Mouse (Mus musculus): ENCODE results near the gene Cbr2. TPM values are rescaled to one million over a fixed set of nuclear protein-coding genes. Genes with fewer than 3 reads are reported as not detected.

The Cbr2 gene
- polyA plus RNA-seq, 1 experiment from 2014 or later: 1.1 TPM

DNA sequence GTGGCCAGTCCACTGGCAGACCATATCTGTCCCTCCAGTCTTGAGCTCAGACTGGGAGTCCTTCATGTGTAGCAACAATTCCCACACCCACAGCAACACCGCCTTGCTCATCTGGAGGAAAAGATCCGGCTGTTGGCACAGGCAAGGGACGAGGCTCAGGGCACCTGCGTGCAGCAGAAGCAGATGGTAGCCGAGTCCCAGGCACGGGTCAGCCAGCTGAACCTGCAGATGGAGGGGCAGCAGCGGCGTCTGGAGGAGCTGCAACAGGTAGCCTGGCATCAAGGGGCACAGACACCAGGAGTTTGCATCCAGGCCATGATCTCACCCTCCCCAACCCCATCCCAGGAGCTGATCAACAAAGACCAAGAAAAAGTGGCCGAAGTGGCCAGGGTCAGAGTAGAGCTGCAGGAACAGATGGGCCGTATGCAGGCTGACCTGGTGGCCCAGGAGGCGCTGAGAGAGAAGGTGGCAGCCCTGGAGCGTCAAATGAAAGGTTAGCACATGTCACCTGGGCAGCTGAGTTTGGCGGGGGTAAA is 12.0 kb downstream of the Cbr2 start:
- peaks cover 45% of the 10 kb centered on the region for H3K36me3 ChIP-seq (ENCODE audit: control insufficient read depth, insufficient read depth, low read length)
- no peaks in the 10 kb centered on the region for H3K9me3 ChIP-seq (replicated peaks; ENCODE audit: control insufficient read depth, low read length)
- no peak for ATAC-seq
- no peak overlapping the region for H3K27ac ChIP-seq (ENCODE audit: low read depth, low read length)
- DNase-seq (ENCODE audit: low spot score): no peak
- no peak overlapping the region for H3K4me3 ChIP-seq (ENCODE audit: low read depth, low read length)
- no peak overlapping the region for H3K4me2 ChIP-seq (ENCODE audit: low read length)
- no peak overlapping the region for H3K9ac ChIP-seq (ENCODE audit: low read length)
- WGBS: 86% methylated on average over 13 of the region's 13 CpGs
- H3K4me1 ChIP-seq (ENCODE audit: control insufficient read depth, insufficient read depth, low read length): peaks cover 7% of the 10 kb centered on the region
- no peaks in the 10 kb centered on the region for H3K27me3 ChIP-seq (replicated peaks; ENCODE audit: control insufficient read depth, insufficient read depth, low read length)

DNA sequence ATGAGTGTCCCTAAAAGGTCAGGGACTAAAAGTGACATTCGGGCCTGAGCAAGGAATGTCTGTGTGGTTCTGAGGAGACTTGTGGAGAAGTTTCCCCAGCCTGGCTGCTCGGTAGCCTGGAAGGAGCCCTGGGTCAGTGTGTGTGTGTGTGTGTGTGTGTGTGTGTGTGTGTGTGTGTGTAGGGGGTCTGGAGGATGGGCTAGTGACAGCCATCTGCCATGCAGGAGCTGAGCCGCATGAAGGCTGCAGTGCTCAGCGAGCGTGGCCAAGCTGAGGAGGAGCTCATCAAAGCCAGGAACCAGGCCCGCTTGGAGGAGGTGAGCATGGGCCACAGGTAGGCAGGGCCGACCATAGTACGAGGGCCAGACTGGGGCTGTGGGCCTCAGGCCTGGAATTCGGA is 12.7 kb downstream of the Cbr2 start:
- no peak for DNase-seq (ENCODE audit: low spot score)

DNA sequence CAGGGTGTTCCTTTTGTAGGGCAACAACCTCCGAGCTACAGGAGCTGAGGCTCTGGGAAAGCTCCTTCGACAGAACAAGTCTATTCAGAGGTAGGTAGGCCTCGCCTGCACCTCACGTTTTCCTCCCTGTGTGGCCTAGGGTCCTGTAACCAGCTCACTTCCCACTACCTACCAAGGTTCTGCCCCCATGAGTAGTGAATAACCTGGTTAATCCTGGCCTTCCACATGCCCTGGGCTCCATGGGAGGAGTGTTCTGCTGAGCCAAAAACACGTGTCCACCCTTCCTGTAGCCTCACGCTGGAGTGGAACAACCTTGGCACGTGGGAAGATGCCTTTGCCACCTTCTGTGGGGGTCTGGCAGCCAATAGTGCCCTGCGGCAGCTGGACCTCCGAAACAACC is 16.8 kb downstream of the Cbr2 start:
- ATAC-seq (no peak), DNase-seq (ENCODE audit: low spot score) (no peak)
- peaks cover 9% of the 10 kb centered on the region for H3K4me1 ChIP-seq (ENCODE audit: control insufficient read depth, insufficient read depth, low read length)
- H3K27ac ChIP-seq (ENCODE audit: low read depth, low read length): no peak overlapping the region
- H3K4me3 ChIP-seq (ENCODE audit: low read depth, low read length): no peak overlapping the region
- peaks cover 54% of the 10 kb centered on the region for H3K36me3 ChIP-seq (ENCODE audit: control insufficient read depth, insufficient read depth, low read length)
- H3K9me3 ChIP-seq (replicated peaks; ENCODE audit: control insufficient read depth, low read length): no peaks in the 10 kb centered on the region
- H3K27me3 ChIP-seq (replicated peaks; ENCODE audit: control insufficient read depth, insufficient read depth, low read length): no peaks in the 10 kb centered on the region
- WGBS: 91% methylated on average over 9 of the region's 9 CpGs
- no peak overlapping the region for H3K9ac ChIP-seq (ENCODE audit: low read length)
- no peak overlapping the region for H3K4me2 ChIP-seq (ENCODE audit: low read length)

More for the DNA sequence above, 12.7 kb downstream of the Cbr2 start:
- Histone ChIP-seq H3K4me1 (ENCODE audit: control insufficient read depth, insufficient read depth, low read length) (peaks cover 11% of the 10 kb centered on the region), H3K4me2 (ENCODE audit: low read length) (no peak overlapping the region), H3K36me3 (ENCODE audit: control insufficient read depth, insufficient read depth, low read length) (peaks cover 45% of the 10 kb centered on the region), H3K27me3 (replicated peaks; ENCODE audit: control insufficient read depth, insufficient read depth, low read length) (no peaks in the 10 kb centered on the region), H3K4me3 (ENCODE audit: low read depth, low read length) (no peak overlapping the region), H3K9ac (ENCODE audit: low read length) (no peak overlapping the region), H3K27ac (ENCODE audit: low read depth, low read length) (no peak overlapping the region), H3K9me3 (replicated peaks; ENCODE audit: control insufficient read depth, low read length) (no peaks in the 10 kb centered on the region)
- no peak for ATAC-seq
- 96% methylated on average over 9 of the region's 9 CpGs for WGBS

DNA sequence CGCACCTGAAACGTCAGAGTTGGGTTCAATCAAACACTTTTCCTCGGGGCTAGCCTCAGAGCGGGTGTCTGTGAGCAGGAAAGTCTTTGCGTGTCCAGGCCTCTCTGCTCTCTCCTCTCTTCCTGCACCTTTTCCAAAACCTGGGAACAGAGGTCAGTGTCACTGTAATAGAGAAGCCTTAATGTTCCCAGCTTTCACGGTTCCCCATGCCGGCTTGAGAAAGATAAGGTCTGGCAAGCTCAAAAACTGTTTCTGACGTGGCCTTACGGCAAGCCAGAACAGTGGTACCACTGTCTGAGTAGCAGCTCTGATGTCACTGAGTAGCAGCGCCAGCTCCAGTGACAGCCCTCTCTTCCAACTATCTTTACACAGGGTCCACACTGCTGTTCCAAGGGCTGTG is 17.4 kb downstream of the Cbr2 start:
- peak overlapping the region; percentile 75 for H3K9ac ChIP-seq (ENCODE audit: low read length)
- no peak overlapping the region for H3K27ac ChIP-seq (ENCODE audit: low read depth, low read length)
- H3K4me1 ChIP-seq (ENCODE audit: control insufficient read depth, insufficient read depth, low read length): peaks cover 9% of the 10 kb centered on the region
- ATAC-seq: no peak
- H3K4me2 ChIP-seq (ENCODE audit: low read length): peak overlapping the region; percentile 84
- H3K4me3 ChIP-seq (ENCODE audit: low read depth, low read length): peak overlapping the region; percentile 50
- H3K36me3 ChIP-seq (ENCODE audit: control insufficient read depth, insufficient read depth, low read length): peaks cover 53% of the 10 kb centered on the region
- 63% methylated on average over 10 of the region's 10 CpGs for WGBS
- H3K9me3 ChIP-seq (replicated peaks; ENCODE audit: control insufficient read depth, low read length): no peaks in the 10 kb centered on the region
- DNase-seq (ENCODE audit: low spot score): no peak
- H3K27me3 ChIP-seq (replicated peaks; ENCODE audit: control insufficient read depth, insufficient read depth, low read length): no peaks in the 10 kb centered on the region

DNA sequence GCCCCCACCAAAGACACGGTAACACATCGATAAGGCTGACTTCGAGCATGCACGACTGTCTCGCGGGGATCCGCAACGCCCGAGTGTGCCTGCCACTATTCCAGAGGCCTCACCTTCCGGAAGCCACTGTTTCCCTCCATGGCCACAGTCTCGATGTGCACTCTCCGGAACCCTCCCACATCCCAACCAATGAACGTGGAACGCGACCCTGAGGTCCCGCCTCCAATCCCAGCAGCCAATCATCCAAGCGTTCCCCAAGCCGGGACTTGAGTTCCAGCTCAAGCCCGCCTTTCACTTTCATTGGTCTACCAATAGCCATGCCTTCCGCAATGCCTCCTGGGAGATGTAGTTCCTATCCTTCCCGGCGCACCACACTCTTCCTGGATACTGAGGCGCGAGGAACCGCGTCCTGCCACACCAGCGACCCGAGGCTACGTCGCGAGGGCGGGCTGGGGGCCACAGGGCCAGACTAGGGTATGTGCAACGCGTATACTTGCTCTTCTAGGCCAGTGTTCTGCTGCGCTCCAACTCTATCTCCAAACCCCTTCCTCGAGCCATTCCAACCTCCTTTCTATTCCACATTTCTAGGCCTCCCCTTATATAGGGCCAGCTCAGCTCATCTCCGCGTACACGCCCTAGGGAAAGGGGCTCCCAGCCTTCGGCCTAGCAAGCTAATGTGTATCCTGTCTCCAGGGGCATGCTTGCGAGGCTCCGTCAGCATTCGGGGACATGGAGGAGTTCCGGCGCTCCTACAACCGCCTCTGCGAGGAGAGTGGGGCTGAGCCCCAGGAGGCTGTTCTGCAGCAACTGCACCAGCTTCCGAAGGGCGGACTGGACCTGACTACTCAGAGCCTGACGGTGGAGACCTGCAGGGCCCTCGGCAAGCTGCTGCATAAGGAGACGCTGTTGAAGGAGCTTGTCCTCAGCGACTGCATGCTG is 18.1 kb downstream of the Cbr2 start, which contains the start of the genes Cenpx and Lrrc45:
Gene Cenpx (minus strand): TSS at position 159 of the 939 bp plus-strand sequence.
Gene Lrrc45 (plus strand): TSS at position 346 of the 939 bp plus-strand sequence.
- Histone ChIP-seq H3K9me3 (replicated peaks; ENCODE audit: control insufficient read depth, low read length) (no peaks in the 10 kb centered on the region), H3K27me3 (replicated peaks; ENCODE audit: control insufficient read depth, insufficient read depth, low read length) (no peaks in the 10 kb centered on the region), H3K4me3 (ENCODE audit: low read depth, low read length) (peak within 1 kb of the TSS; percentile 50), H3K36me3 (ENCODE audit: control insufficient read depth, insufficient read depth, low read length) (peaks cover 51% of the 10 kb centered on the region), H3K9ac (ENCODE audit: low read length) (peak within 1 kb of the TSS; percentile 75), H3K27ac (ENCODE audit: low read depth, low read length) (peak within 1 kb of the TSS; percentile 63), H3K4me2 (ENCODE audit: low read length) (peak within 1 kb of the TSS; percentile 94), H3K4me1 (ENCODE audit: control insufficient read depth, insufficient read depth, low read length) (peaks cover 9% of the 10 kb centered on the region)
- DNase-seq (ENCODE audit: low spot score) (peak; percentile 100), ATAC-seq (peak; percentile 98)
- WGBS: 4% methylated on average over 53 of the region's 53 CpGs

DNA sequence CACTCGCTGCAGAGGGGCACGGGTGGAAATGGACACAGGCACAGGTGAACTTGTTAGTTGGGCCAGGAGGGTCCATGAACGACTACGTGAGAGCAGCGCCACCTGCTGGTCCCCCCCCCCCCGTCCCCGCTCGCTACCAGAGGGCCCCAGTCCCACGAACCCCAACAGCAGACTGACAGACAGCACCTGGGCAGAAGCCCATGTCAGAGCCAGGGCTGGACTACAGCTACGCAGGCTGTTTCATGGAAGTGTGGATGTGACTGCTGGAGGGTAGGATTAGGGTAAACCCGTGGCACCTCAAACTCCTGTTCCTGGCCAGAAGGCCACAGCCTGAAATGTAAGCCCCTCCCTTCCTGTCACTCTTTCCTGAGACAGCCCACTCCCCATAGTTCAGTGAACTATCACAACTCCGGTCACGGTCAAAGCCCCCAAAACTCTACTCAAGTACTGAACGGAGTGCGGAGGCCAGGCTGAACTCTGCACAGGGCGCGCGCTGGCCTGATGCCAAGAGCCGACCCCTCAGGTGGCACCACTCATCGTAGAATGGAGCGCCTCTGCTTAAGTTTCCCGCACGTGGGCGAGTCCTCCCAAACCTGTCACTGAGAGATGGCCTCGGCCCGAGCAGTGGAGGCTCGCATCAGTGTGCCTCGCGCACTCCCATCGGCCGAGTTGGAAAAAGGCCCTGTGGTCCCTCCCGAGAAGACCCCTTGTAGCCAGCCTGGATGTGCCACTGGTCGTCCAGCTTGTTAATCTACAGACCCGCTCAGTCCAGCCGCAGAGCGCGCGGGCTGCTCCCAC is 18.9 kb downstream of the Cbr2 start:
- peak; percentile 1 for ATAC-seq
- H3K36me3 ChIP-seq (ENCODE audit: control insufficient read depth, insufficient read depth, low read length): peaks cover 43% of the 10 kb centered on the region
- H3K4me2 ChIP-seq (ENCODE audit: low read length): peak overlapping the region; percentile 94
- H3K9me3 ChIP-seq (replicated peaks; ENCODE audit: control insufficient read depth, low read length): no peaks in the 10 kb centered on the region
- H3K27me3 ChIP-seq (replicated peaks; ENCODE audit: control insufficient read depth, insufficient read depth, low read length): no peaks in the 10 kb centered on the region
- DNase-seq (ENCODE audit: low spot score): peak; percentile 55
- H3K9ac ChIP-seq (ENCODE audit: low read length): peak overlapping the region; percentile 70
- peak overlapping the region; percentile 63 for H3K27ac ChIP-seq (ENCODE audit: low read depth, low read length)
- H3K4me1 ChIP-seq (ENCODE audit: control insufficient read depth, insufficient read depth, low read length): peaks cover 9% of the 10 kb centered on the region
- H3K4me3 ChIP-seq (ENCODE audit: low read depth, low read length): peak overlapping the region; percentile 50
- WGBS: under 1% methylated on average over 38 of the region's 38 CpGs

DNA sequence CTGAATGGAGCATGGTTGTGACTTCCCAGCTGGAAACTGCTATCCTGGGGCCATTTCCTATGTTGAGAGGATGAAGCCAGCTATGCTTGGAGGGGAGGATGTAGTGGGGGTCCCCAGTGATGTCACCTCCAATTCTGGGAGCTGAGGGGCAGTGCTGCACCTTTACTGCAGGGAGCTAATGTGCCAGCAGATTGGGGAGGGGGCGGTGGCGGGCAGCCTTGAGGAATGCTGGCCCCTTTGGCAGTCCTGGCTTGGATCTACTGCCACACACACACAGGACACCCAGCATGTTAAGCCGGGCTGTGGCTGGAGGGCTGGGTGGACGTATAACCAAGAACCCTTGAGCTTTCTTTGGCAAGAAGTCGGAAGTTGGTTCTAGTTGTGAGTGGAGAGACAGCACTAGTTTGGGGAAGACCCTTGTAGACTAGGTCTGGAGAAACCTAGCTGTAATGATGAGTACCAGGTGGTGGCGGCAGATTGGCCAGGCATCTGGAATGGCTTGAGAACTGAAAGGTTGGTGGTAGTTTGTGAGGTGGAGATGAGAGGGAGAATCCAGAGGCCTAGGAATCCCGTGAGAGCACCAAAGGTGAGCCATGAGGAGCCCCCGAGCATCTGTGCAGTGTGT is 19.8 kb downstream of the Cbr2 start:
- WGBS: 63% methylated on average over 8 of the region's 8 CpGs
- no peaks in the 10 kb centered on the region for H3K9me3 ChIP-seq (replicated peaks; ENCODE audit: control insufficient read depth, low read length)
- no peaks in the 10 kb centered on the region for H3K27me3 ChIP-seq (replicated peaks; ENCODE audit: control insufficient read depth, insufficient read depth, low read length)
- peaks cover 9% of the 10 kb centered on the region for H3K4me1 ChIP-seq (ENCODE audit: control insufficient read depth, insufficient read depth, low read length)
- H3K36me3 ChIP-seq (ENCODE audit: control insufficient read depth, insufficient read depth, low read length): peaks cover 34% of the 10 kb centered on the region
- no peak overlapping the region for H3K27ac ChIP-seq (ENCODE audit: low read depth, low read length)
- no peak for ATAC-seq
- DNase-seq (ENCODE audit: low spot score): no peak
- no peak overlapping the region for H3K4me3 ChIP-seq (ENCODE audit: low read depth, low read length)
- H3K9ac ChIP-seq (ENCODE audit: low read length): no peak overlapping the region
- H3K4me2 ChIP-seq (ENCODE audit: low read length): peak overlapping the region; percentile 94

DNA sequence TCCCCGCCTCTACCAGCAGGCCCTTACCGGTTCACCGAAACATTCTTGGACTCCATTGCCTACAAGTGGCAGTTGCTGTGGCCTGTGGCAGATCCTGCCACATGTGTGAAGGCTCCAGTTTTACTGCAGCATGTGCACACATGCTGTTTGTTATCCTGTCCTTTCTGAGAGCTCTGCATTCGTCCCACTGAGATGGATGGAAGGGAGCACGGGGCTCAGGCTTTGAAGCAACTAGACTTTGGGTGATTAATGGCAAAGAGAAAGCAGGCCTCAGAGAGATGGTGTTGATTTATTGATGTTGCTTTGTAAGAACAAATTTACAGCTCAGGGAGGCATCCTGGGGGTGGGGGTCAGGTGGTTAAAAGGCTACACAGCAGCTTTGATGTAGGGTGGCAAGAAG is 21.2 kb downstream of the Cbr2 start:
- no peak overlapping the region for H3K4me3 ChIP-seq (ENCODE audit: low read depth, low read length)
- H3K27me3 ChIP-seq (replicated peaks; ENCODE audit: control insufficient read depth, insufficient read depth, low read length): no peaks in the 10 kb centered on the region
- H3K9me3 ChIP-seq (replicated peaks; ENCODE audit: control insufficient read depth, low read length): no peaks in the 10 kb centered on the region
- peaks cover 26% of the 10 kb centered on the region for H3K36me3 ChIP-seq (ENCODE audit: control insufficient read depth, insufficient read depth, low read length)
- 82% methylated on average over 5 of the region's 5 CpGs for WGBS
- H3K27ac ChIP-seq (ENCODE audit: low read depth, low read length): no peak overlapping the region
- DNase-seq (ENCODE audit: low spot score): no peak
- no peak overlapping the region for H3K4me2 ChIP-seq (ENCODE audit: low read length)
- H3K9ac ChIP-seq (ENCODE audit: low read length): no peak overlapping the region
- H3K4me1 ChIP-seq (ENCODE audit: control insufficient read depth, insufficient read depth, low read length): peaks cover 11% of the 10 kb centered on the region
- no peak for ATAC-seq

Measured in forebrain, embryonic 14.5 days (tissue).